Mouse (Mus musculus) embryonic fibroblast, embryonic 13.5 days (primary cell): ENCODE data around the gene Cacna2d1. TPM values are rescaled to one million over a fixed set of nuclear protein-coding genes. Genes with fewer than 3 reads are reported as not detected.

Source experiments
- H3K27ac ChIP-seq: 2 replicates; pipeline ENCODE4 v1.5.1; 2012; ENCODE audit warnings: low read length, control low read depth, inconsistent platforms; ENCODE audit not compliant: insufficient read depth
- H3K4me1 ChIP-seq: 2 replicates; pipeline ENCODE4 v1.6.1; 2011; ENCODE audit warnings: low read length; ENCODE audit not compliant: control insufficient read depth, insufficient read depth
- H3K4me3 ChIP-seq: 2 replicates; pipeline ENCODE4 v1.5.1; 2011; ENCODE audit warnings: mild to moderate bottlenecking, control low read depth, low read length; ENCODE audit not compliant: insufficient read depth
- CTCF ChIP-seq: IDR thresholded peaks from 2 replicates; pipeline ENCODE4 v1.5.1; 2011; ENCODE audit warnings: mild to moderate bottlenecking, control low read depth, low read length, moderate library complexity, borderline replicate concordance; ENCODE audit not compliant: insufficient read depth
- POLR2A ChIP-seq: IDR thresholded peaks from 2 replicates; pipeline ENCODE4 v1.6.1; 2011; ENCODE audit warnings: low read depth, mild to moderate bottlenecking, control low read depth, low read length, moderate library complexity
- polyA plus RNA-seq: library from polyadenylated mRNA; stranded (reverse); fragments of >200 nt; gene quantifications from 2 replicates; pipeline ENCODE4 v1.2.4, GENCODE M21; 2011; ENCODE audit warnings: low read depth; ENCODE audit not compliant: missing spikeins, insufficient read length

Gene Cacna2d1
- polyA plus RNA-seq, 1 experiment, result 49.3 TPM

- TF ChIP-seq CTCF (no peak), POLR2A (no peak)
- H3K4me1 ChIP-seq, result no peaks in the 10 kb centered on the region
- H3K4me3 ChIP-seq, result no peak overlapping the region
- H3K27ac ChIP-seq, result no peak overlapping the region
Measured at GRCm38 (mm10) chr5:16035259-16035658, 100.8 kb downstream of the Cacna2d1 start.

DNA sequence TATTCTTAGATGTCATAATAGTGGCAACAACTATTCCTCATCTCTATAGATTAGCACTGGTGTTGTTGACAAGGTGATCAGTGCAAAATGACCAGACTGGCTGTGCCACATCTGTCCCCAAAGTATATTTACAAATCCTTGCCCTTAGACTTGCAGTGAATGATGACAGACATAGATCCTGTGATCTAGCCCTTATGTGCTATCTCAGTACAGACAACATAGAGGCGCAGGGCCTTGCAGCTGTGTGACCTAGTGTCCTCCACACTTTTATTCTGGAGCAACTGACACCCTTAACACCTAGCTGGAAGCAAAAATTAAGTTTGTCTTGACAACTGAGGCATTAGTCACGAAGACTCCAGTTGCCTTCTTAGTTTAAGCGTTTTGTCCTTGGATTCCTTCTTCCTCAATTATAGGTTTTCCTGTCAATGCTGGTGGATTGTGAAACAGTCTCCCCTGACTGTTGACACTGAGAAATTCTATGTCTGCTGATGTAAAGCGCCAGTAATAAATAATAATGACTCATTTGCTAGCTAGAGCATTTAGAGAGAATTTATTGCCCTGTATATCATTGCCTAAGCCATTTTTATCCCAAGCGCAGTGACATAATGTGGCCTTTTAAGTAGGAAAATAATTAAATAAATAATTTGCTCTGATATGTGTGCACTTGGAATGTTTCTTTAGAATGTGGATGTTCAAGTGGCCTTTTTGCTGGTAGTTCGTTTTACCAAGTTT, 110.8 kb downstream of the Cacna2d1 start:
- no peak for TF ChIP-seq POLR2A
- no peak for TF ChIP-seq CTCF
- no peak overlapping the region for H3K4me3 ChIP-seq
- H3K4me1 ChIP-seq, result peaks cover 3% of the 10 kb centered on the region; the same call in 1 of the 2 replicates
- H3K27ac ChIP-seq, result 0 out of 2 replicates have a peak overlapping the region, but pooled peaks have one; percentile 25

DNA sequence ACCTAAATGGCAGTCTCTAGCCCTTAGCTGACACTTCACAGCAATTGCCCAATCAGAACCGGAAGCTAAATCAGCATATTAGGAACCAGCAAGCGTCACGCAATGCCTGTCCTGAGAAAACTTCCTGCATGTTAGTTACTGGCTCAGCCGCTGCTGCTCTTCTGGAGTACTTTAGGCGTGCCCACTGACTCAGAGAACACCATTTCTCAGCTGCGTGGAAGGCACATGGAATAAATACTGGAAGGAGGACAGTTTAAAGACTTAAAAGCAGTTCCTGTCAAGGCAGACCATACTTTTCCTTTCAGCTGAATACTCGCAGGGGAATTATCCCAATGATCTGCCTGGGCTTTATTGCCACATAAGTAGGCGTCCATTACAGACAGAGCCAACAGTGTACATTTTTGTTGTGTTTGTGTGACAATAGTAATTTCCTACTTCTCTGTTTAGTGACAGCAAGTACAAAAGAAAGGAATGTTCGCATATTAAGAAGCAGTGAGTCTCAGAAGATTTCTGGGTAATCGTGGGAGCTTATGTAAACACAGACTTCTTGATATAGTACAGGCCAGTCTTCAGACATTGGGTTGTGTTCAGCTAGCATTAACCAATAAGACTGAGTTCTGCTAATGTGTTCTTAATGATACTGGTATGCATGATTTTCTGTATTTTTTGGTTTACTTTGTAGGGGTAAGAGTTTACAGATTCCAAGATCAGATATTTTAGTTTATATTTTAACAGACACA, 113.1 kb downstream of the Cacna2d1 start:
- Histone ChIP-seq H3K4me1 (peaks cover 3% of the 10 kb centered on the region; the same call in 1 of the 2 replicates), H3K27ac (peak overlapping the region; percentile 44), H3K4me3 (no peak overlapping the region)
- TF ChIP-seq CTCF (no peak), POLR2A (no peak)

- no peak for TF ChIP-seq CTCF
- no peak for TF ChIP-seq POLR2A
- H3K4me3 ChIP-seq, result no peak overlapping the region
- no peak overlapping the region for H3K27ac ChIP-seq
- H3K4me1 ChIP-seq, result peaks cover 8% of the 10 kb centered on the region; the same call in 1 of the 2 replicates
Measured at GRCm38 (mm10) chr5:16056795-16057194, 122.3 kb downstream of the Cacna2d1 start.

- Histone ChIP-seq H3K4me1 (peaks cover 4% of the 10 kb centered on the region; the same call in 1 of the 2 replicates), H3K27ac (no peak overlapping the region), H3K4me3 (no peak overlapping the region)
- TF ChIP-seq CTCF (no peak), POLR2A (no peak)
Measured at GRCm38 (mm10) chr5:16062773-16063172, 128.3 kb downstream of the Cacna2d1 start.

- Histone ChIP-seq H3K4me1 (peaks cover 4% of the 10 kb centered on the region; the same call in 1 of the 2 replicates), H3K27ac (no peak overlapping the region), H3K4me3 (no peak overlapping the region)
- no peak for TF ChIP-seq CTCF
- TF ChIP-seq POLR2A, result no peak
Measured at GRCm38 (mm10) chr5:16063273-16063672, 128.8 kb downstream of the Cacna2d1 start.

GRCm38 (mm10) chr5:16063949-16064348, 129.5 kb downstream of the Cacna2d1 start:
- Histone ChIP-seq H3K4me3 (no peak overlapping the region), H3K27ac (peak overlapping the region; percentile 18; the same call in 1 of the 2 replicates), H3K4me1 (peaks cover 4% of the 10 kb centered on the region; the same call in 1 of the 2 replicates)
- TF ChIP-seq POLR2A (no peak), CTCF (no peak)

DNA sequence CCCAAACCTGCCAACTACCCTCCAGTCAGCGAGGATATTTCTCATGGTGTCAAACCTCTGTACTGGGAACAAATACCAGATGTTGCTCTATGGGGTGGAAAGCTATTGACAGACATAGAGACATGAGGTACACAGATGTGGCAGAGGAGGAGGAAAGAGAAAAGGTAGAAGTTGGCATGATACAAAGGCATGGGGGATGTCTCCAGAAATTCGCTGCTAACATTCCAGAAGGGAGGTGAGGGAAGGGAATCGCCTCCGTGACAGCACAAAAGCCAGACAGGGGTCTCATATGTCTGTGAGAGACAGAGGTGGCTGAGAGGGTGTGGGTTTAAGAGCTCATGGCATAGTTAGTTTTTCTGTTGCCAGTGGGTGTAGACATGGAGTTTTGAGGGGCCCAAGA, 131.3 kb downstream of the Cacna2d1 start:
- no peak overlapping the region for H3K4me3 ChIP-seq
- H3K4me1 ChIP-seq, result no peaks in the 10 kb centered on the region
- H3K27ac ChIP-seq, result no peak overlapping the region
- TF ChIP-seq CTCF (no peak), POLR2A (no peak)

DNA sequence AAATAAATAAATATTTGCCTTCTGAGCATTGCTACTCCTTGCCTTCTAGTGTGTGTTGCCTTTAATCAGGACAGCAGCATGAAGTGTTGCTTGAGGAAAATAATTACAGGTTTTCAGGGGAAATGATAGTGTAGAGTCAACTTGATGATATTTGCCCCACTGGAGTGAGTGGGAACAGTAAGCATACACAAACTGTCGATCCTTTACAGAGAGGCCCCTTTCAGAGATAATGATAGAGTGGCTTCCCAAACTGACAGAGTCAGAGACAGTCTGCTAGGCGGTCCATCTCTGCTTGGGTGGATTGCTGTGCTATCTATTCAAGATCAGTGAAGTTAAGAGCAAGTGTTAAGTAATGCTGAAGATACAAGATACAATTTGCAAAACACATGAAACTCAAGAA, 147.8 kb downstream of the Cacna2d1 start:
- no peak overlapping the region for H3K4me3 ChIP-seq
- H3K27ac ChIP-seq, result no peak overlapping the region
- TF ChIP-seq CTCF (no peak), POLR2A (no peak)
- H3K4me1 ChIP-seq, result no peaks in the 10 kb centered on the region
